Mouse (Mus musculus) midbrain, embryonic 16.5 days (tissue): ENCODE results near the gene H2-Aa. TPM values are rescaled to one million over a fixed set of nuclear protein-coding genes. Genes with fewer than 3 reads are reported as not detected.

Experiments
- ATAC-seq: fragments of 200-750 bp; cut with Nextera tagmentation; 2 replicates; pipeline ENCODE4 v1.8.0; 2017; ENCODE audit warnings: moderate TSS enrichment
- H3K27ac ChIP-seq: fragments of 300-500 bp; sonication (generic); 2 replicates; pipeline ENCODE4 v1.5.1; 2014; ENCODE audit warnings: mild to moderate bottlenecking, low read length, mixed read lengths
- H3K27me3 ChIP-seq: fragments of 300-500 bp; sonication (generic); 2 replicates; pipeline ENCODE4 v1.6.1; 2014; ENCODE audit warnings: low read depth, low read length, mixed read lengths; ENCODE audit not compliant: control insufficient read depth, insufficient read depth
- H3K36me3 ChIP-seq: fragments of 300-500 bp; sonication (generic); 2 replicates; pipeline ENCODE4 v1.6.1; 2014; ENCODE audit warnings: mild to moderate bottlenecking, low read length, moderate library complexity, mixed read lengths; ENCODE audit not compliant: control insufficient read depth, insufficient read depth
- H3K4me1 ChIP-seq: fragments of 300-500 bp; sonication (generic); 2 replicates; pipeline ENCODE4 v1.6.1; 2014; ENCODE audit warnings: mild to moderate bottlenecking, low read length, mixed read lengths; ENCODE audit not compliant: control insufficient read depth, insufficient read depth
- H3K4me2 ChIP-seq: fragments of 300-500 bp; sonication (generic); 2 replicates; pipeline ENCODE4 v1.6.1; 2014; ENCODE audit warnings: mild to moderate bottlenecking, low read length, mixed read lengths
- H3K4me3 ChIP-seq: fragments of 300-500 bp; sonication (generic); 2 replicates; pipeline ENCODE4 v1.5.1; 2014; ENCODE audit warnings: low read depth, mild to moderate bottlenecking, low read length, moderate library complexity, mixed read lengths
- H3K9ac ChIP-seq: fragments of 300-500 bp; sonication (generic); 2 replicates; pipeline ENCODE4 v1.6.1; 2014; ENCODE audit warnings: low read depth, low read length, mixed read lengths
- H3K9me3 ChIP-seq: fragments of 300-500 bp; sonication (generic); replicated peaks from 2 replicates; pipeline ENCODE4 v1.6.1; 2014; ENCODE audit warnings: mild to moderate bottlenecking, low read length, mixed read lengths; ENCODE audit not compliant: control insufficient read depth, poor library complexity, severe bottlenecking
- WGBS: fragments of 180-500 bp; shearing (Covaris S2); extraction: QIAGEN DNeasy Blood & Tissue Kit; methylation state at CpG from one replicate; pipeline ENCODE4 v1.1.7; 2014; 5-methylcytosine and 5-hydroxymethylcytosine counted together
- polyA plus RNA-seq: library from polyadenylated mRNA; unstranded; fragments of >200 nt; fragmentation: Nextera tagmentation; extraction: Ambion mirVana; gene quantifications from 2 replicates; pipeline ENCODE4 v1.2.1, GENCODE M21; 2015

H2-Aa gene
- polyA plus RNA-seq, 1 experiment from 2014 or later, result not detected

DNA sequence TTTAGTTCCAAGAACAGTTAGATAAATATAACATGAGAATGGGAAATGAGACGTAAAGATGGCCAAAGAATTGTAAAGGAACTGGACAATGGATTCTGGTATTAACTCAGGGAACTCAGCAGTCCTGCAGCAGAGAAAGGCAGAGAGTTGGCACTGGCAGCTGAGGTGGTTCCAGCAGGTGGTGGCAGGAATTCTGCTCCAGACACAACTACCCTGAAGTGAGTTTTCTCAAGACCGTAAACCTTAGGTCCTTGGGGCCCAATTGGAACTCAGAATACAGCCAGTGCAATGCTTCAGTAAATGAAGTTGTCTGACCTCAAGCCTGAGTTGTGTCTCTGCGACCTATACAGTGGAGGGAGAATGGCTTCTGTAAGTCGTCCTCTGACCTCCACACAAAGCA, 6.6 kb upstream of the H2-Aa start:
- WGBS, result 68% methylated on average over 4 of the region's 4 CpGs
- ATAC-seq, result no peak
- H3K4me3 ChIP-seq, result no peak overlapping the region
- H3K4me1 ChIP-seq, result 0 out of 2 replicates have a peak, but pooled peaks cover 2% of the 10 kb centered on the region
- H3K27ac ChIP-seq, result no peak overlapping the region
- no peaks in the 10 kb centered on the region for H3K9me3 ChIP-seq
- no peaks in the 10 kb centered on the region for H3K27me3 ChIP-seq
- H3K4me2 ChIP-seq, result no peak overlapping the region
- H3K9ac ChIP-seq, result no peak overlapping the region
- no peaks in the 10 kb centered on the region for H3K36me3 ChIP-seq

DNA sequence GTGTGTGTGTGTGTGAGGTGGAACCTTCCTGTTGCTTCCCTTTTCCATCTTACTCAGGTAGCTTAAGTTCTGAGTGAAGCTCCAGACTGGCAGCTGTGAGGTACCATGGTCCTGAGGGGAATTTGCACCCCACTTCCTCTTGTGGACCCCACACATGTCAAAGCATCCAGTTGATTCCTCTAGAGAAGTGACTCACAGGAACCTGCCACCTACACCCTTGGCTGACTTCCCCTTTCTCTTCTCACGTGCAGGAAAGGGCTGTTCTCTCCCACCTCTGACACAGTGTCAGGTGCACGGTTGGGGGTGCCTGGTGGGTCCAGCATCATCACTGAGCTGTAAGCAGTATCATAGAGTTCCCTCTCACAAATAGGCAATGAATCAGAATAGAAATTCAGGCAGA, 5.9 kb upstream of the H2-Aa start:
- 64% methylated on average over 2 of the region's 2 CpGs for whole genome bisulfite sequencing
- 0 out of 2 replicates have a peak, but pooled peaks cover 2% of the 10 kb centered on the region for H3K4me1 ChIP-seq
- H3K4me3 ChIP-seq, result no peak overlapping the region
- no peaks in the 10 kb centered on the region for H3K27me3 ChIP-seq
- ATAC-seq, result no peak
- no peak overlapping the region for H3K4me2 ChIP-seq
- H3K36me3 ChIP-seq, result no peaks in the 10 kb centered on the region
- H3K9ac ChIP-seq, result no peak overlapping the region
- no peak overlapping the region for H3K27ac ChIP-seq
- H3K9me3 ChIP-seq, result no peaks in the 10 kb centered on the region

DNA sequence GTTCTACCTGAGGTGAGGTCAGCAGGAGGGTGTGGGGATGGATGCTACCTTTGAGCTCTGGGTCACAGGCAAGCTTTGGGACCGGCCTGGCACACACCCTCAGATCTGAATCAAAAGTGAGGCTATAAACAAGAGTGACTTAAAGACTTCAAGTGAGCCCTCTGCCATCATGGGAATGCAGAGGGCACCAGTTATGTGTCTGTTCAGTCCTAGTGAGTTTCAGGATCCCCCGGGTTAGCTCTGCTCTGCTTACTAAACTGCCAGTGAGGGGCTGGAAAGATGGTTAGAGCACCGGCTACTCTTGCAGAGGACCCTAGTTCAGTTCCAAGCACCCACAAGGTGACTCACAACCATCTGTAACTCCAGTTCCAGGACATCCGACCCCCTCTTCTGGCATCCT, 4.9 kb upstream of the H2-Aa start:
- Histone ChIP-seq H3K4me1 (0 out of 2 replicates have a peak, but pooled peaks cover 2% of the 10 kb centered on the region), H3K36me3 (no peaks in the 10 kb centered on the region), H3K27me3 (no peaks in the 10 kb centered on the region), H3K4me3 (no peak overlapping the region), H3K9ac (no peak overlapping the region), H3K4me2 (no peak overlapping the region), H3K27ac (no peak overlapping the region), H3K9me3 (no peaks in the 10 kb centered on the region)
- 90% methylated on average over 4 of the region's 4 CpGs for WGBS
- no peak for ATAC-seq

DNA sequence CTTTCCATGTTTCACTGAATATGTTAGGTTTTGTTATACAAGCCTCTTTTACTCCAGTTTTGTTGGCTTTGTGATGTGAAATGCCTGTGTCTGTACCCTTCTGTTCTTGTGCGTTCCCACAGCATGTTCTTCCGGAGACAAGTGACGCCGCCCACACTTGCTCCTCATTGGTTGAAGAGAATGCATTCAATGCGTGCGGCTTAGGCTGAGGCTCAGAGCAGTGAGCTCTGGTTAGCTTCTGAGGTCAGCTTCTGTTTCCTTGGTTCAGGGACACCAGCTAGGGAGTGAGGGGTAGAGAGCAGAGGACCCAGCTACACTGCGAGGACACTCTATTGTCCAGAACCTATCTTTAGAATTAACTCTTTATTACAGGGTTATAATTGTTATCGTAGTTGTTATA, 4.0 kb upstream of the H2-Aa start:
- no peak overlapping the region for H3K9ac ChIP-seq
- no peak overlapping the region for H3K4me3 ChIP-seq
- peak; percentile 88; the same call in 1 of the 2 replicates for ATAC-seq
- no peak overlapping the region for H3K27ac ChIP-seq
- H3K4me2 ChIP-seq, result no peak overlapping the region
- no peaks in the 10 kb centered on the region for H3K36me3 ChIP-seq
- no peaks in the 10 kb centered on the region for H3K27me3 ChIP-seq
- 13% methylated on average over 8 of the region's 8 CpGs for WGBS
- H3K4me1 ChIP-seq, result 0 out of 2 replicates have a peak, but pooled peaks cover 2% of the 10 kb centered on the region
- H3K9me3 ChIP-seq, result no peaks in the 10 kb centered on the region

DNA sequence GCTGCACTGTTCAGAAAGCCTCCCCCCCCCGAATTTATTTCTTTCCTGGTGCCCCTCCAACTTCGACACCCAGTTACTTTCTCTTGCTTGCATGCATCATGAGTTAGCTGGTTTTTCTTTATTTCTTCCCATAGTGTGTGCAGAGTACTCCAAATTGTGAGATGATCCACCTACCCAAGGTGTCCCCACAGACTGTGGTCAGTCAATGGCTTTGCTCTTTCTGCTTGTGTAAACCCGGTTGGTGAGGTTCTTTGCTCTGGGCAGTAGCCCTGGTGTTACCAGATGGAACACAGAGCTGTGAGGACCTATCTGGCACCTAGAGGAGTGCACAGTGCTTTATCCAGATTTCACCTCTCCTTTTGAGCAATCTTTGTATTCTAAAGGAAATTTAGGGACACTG, 508 bp upstream of the H2-Aa start:
- 69% methylated on average over 3 of the region's 3 CpGs for WGBS

DNA sequence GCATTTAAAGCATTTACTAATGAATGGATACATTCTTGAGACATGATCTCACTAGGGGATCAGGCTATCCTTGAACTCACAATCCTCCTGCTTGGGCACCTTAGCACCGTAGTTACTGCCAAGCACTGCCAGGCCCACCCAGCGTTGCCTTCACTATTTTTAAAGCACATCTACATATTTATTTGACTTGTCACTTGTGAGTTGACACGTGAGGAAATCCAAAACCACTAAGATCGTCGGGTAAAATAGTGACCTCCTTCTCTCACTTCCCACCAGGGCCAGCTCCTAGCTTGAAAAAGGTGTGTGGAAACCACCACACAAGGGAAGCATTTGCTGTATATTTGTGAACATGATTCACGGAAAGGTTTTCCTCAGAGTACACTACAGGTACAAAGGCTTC, 624 bp downstream of the H2-Aa start:
- Histone ChIP-seq H3K9ac (no peak overlapping the region), H3K4me2 (no peak overlapping the region), H3K9me3 (no peaks in the 10 kb centered on the region), H3K27me3 (no peaks in the 10 kb centered on the region), H3K4me1 (no peaks in the 10 kb centered on the region), H3K36me3 (no peaks in the 10 kb centered on the region), H3K27ac (no peak overlapping the region), H3K4me3 (no peak overlapping the region)
- no peak for ATAC-seq
- WGBS, result 77% methylated on average over 6 of the region's 6 CpGs

More for the DNA sequence above, 508 bp upstream of the H2-Aa start:
- Histone ChIP-seq H3K36me3 (no peaks in the 10 kb centered on the region), H3K27me3 (no peaks in the 10 kb centered on the region), H3K9me3 (no peaks in the 10 kb centered on the region), H3K4me2 (no peak overlapping the region), H3K27ac (no peak overlapping the region), H3K4me1 (no peaks in the 10 kb centered on the region), H3K4me3 (no peak overlapping the region), H3K9ac (no peak overlapping the region)
- ATAC-seq, result no peak

DNA sequence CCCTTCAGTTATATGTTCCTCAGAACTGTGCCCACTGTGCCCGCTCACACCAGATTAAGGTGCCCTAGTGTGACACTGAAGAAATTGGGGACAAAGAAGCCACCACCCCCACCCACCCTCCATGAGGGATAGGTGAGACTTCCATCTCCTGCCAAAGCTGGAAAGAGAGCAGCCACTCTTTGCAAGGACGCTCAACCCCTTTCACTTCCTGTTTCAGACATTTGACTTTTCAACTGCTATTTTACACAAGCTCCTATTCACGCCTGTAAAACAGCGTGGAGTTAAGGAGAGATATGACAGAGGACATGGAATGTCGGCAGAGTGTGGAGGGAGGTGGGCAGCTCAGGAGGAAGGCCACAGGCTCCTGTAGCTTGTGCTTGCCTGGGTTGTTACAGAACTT, 1.1 kb downstream of the H2-Aa start:
- ATAC-seq, result no peak
- no peaks in the 10 kb centered on the region for H3K9me3 ChIP-seq
- WGBS, result 85% methylated on average over 5 of the region's 5 CpGs

DNA sequence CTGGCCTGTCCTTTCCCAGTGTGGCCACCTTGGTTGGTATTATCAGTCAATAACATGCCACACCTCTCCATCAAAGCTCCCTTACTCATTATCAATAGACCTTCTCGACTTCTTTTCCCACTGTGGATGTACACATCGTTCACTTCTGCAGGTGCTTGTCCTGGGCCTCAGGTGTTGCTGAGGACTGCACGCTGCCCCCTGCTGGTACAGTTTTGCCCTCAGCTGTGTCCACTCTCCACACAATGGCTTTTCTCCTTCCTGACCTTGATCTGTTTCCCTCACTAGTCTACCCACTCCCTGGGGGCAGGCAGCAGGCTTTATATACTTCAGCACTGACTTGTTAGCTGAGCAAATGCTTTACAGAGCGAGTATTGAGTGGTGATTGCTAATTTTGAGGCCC, 1.8 kb downstream of the H2-Aa start:
- no peaks in the 10 kb centered on the region for H3K27me3 ChIP-seq
- H3K9me3 ChIP-seq, result no peaks in the 10 kb centered on the region
- WGBS, result 35% methylated on average over 4 of the region's 4 CpGs
- H3K4me3 ChIP-seq, result no peak overlapping the region
- H3K4me1 ChIP-seq, result no peaks in the 10 kb centered on the region
- no peak overlapping the region for H3K4me2 ChIP-seq
- no peak overlapping the region for H3K9ac ChIP-seq
- no peaks in the 10 kb centered on the region for H3K36me3 ChIP-seq
- H3K27ac ChIP-seq, result no peak overlapping the region
- no peak for ATAC-seq

More for the DNA sequence above, 1.1 kb downstream of the H2-Aa start:
- H3K4me2 ChIP-seq, result no peak overlapping the region
- no peak overlapping the region for H3K27ac ChIP-seq
- no peaks in the 10 kb centered on the region for H3K4me1 ChIP-seq
- H3K4me3 ChIP-seq, result no peak overlapping the region
- H3K27me3 ChIP-seq, result no peaks in the 10 kb centered on the region
- H3K36me3 ChIP-seq, result no peaks in the 10 kb centered on the region
- H3K9ac ChIP-seq, result no peak overlapping the region

DNA sequence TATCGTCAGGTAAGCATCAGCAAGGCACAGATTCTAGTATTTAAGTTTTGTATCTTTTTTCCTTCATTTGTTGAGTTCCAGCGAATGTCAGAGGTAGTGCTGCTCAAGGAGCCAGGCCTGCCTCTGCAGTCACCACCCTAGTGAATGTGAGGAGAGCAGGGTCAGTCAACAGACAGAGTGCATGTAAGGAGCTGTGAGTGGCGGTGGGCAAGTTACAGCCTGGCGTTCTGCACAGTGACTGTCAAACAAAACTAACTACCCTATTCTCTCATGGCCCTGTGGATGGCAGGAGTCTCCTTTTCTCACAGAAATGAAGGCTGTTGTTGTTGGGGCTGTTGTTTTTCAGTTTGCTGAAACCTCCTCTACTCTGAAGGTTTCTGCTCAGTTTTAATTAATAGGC, 2.3 kb downstream of the H2-Aa start:
- no peaks in the 10 kb centered on the region for H3K36me3 ChIP-seq
- no peaks in the 10 kb centered on the region for H3K9me3 ChIP-seq
- no peak overlapping the region for H3K27ac ChIP-seq
- H3K4me1 ChIP-seq, result no peaks in the 10 kb centered on the region
- 78% methylated on average over 4 of the region's 4 CpGs for whole genome bisulfite sequencing
- no peak for ATAC-seq
- no peak overlapping the region for H3K4me2 ChIP-seq
- no peak overlapping the region for H3K4me3 ChIP-seq
- H3K27me3 ChIP-seq, result no peaks in the 10 kb centered on the region
- H3K9ac ChIP-seq, result no peak overlapping the region

DNA sequence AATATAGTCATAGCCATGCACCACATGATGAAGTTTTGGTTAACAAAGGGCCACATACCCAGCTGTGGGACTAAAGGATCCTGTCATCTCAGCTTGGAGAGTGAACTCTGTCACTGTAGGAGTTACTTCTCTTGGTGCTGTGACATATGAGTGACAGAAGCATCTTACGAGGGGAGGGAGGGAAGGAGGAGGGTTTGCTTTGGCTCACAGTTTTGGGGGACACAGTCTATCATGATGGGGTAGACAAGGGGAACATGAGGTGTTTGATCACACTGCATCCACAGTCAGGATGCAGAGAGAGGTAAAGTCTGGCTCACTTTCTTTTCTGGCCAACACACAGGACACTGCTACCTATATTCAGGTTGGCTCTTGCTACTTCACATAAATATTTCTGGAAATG, 5.8 kb downstream of the H2-Aa start:
- H3K36me3 ChIP-seq, result no peaks in the 10 kb centered on the region
- no peaks in the 10 kb centered on the region for H3K9me3 ChIP-seq
- WGBS, result 80% methylated on average over 1 of the region's 1 CpGs
- no peak overlapping the region for H3K4me2 ChIP-seq
- H3K4me1 ChIP-seq, result no peaks in the 10 kb centered on the region
- no peak overlapping the region for H3K4me3 ChIP-seq
- no peak overlapping the region for H3K9ac ChIP-seq
- H3K27me3 ChIP-seq, result no peaks in the 10 kb centered on the region
- H3K27ac ChIP-seq, result no peak overlapping the region
- ATAC-seq, result no peak
